Mouse (Mus musculus) liver, embryonic 13.5 days (tissue): ENCODE data around the gene Zfp644. TPM values are rescaled to one million over a fixed set of nuclear protein-coding genes. Genes with fewer than 3 reads are reported as not detected.

Source experiments
- ATAC-seq: fragments of 200-750 bp; cut with Nextera tagmentation; 2 replicates; pipeline ENCODE4 v1.8.0; 2017; ENCODE audit warnings: low read depth, mild to moderate bottlenecking, moderate number of reproducible peaks, moderate library complexity
- DNase-seq: peaks from one replicate; pipeline ENCODE4 v3.0.0; 2022
- H3K27ac ChIP-seq: fragments of 300-500 bp; sonication (generic); 2 replicates; pipeline ENCODE4 v1.5.1; 2015; ENCODE audit warnings: moderate library complexity, mild to moderate bottlenecking, inconsistent platforms
- H3K27me3 ChIP-seq: fragments of 300-500 bp; sonication (generic); 2 replicates; pipeline ENCODE4 v1.6.1; 2015; ENCODE audit warnings: mild to moderate bottlenecking, inconsistent platforms
- H3K36me3 ChIP-seq: fragments of 300-500 bp; sonication (generic); 2 replicates; pipeline ENCODE4 v1.6.1; 2015; ENCODE audit warnings: mild to moderate bottlenecking, inconsistent platforms
- H3K4me1 ChIP-seq: fragments of 300-500 bp; sonication (generic); replicated peaks from 2 replicates; pipeline ENCODE4 v1.6.1; 2015; ENCODE audit warnings: inconsistent platforms
- H3K4me2 ChIP-seq: fragments of 300-500 bp; sonication (generic); 2 replicates; pipeline ENCODE4 v1.6.1; 2015; ENCODE audit warnings: inconsistent platforms, mild to moderate bottlenecking, moderate library complexity
- H3K4me3 ChIP-seq: fragments of 300-500 bp; sonication (generic); replicated peaks from 2 replicates; pipeline ENCODE4 v1.5.1; 2015; ENCODE audit warnings: mild to moderate bottlenecking, inconsistent platforms
- H3K9ac ChIP-seq: fragments of 300-500 bp; sonication (generic); 2 replicates; pipeline ENCODE4 v1.6.1; 2015; ENCODE audit warnings: mild to moderate bottlenecking, inconsistent platforms
- H3K9me3 ChIP-seq: fragments of 300-500 bp; sonication (generic); replicated peaks from 2 replicates; pipeline ENCODE4 v1.6.1; 2016; ENCODE audit warnings: inconsistent platforms
- WGBS: fragments of 180-500 bp; shearing (Covaris S2); methylation state at CpG from one replicate; pipeline ENCODE4 v1.1.7; 2015; ENCODE audit not compliant: insufficient replicate concordance; 5-methylcytosine and 5-hydroxymethylcytosine counted together
- polyA plus RNA-seq: library from polyadenylated mRNA; unstranded; fragments of >200 nt; fragmentation: Nextera tagmentation; extraction: Ambion mirVana; gene quantifications from 2 replicates; pipeline ENCODE4 v1.2.1, GENCODE M21; 2015

The Zfp644 gene
- polyA plus RNA-seq, result 18.4 and 24.6 TPM in 2 replicates

GRCm38 (mm10) chr5:106696396-106697337 is at the start of gene Zfp644:
Gene Zfp644 (minus strand): TSS chr5:106697287.
- peaks cover 46% of the 10 kb centered on the region for H3K4me1 ChIP-seq
- peak within 1 kb of the TSS; percentile 95 for H3K27ac ChIP-seq
- H3K9me3 ChIP-seq, result no peaks in the 10 kb centered on the region
- peak within 1 kb of the TSS; percentile 93 for H3K4me3 ChIP-seq
- H3K4me2 ChIP-seq, result peak within 1 kb of the TSS; percentile 79
- DNase-seq (peak; percentile 78), ATAC-seq (peak; percentile 88)
- 2% methylated on average over 71 of the region's 71 CpGs for WGBS
- H3K36me3 ChIP-seq, result peaks cover 8% of the 10 kb centered on the region; the same call in 1 of the 2 replicates
- peak within 1 kb of the TSS; percentile 97 for H3K9ac ChIP-seq
- H3K27me3 ChIP-seq, result no peaks in the 10 kb centered on the region

GRCm38 (mm10) chr5:106739716-106740115 is 42.6 kb upstream of the Zfp644 start:
- DNase-seq (no peak), ATAC-seq (no peak)
- no peak overlapping the region for H3K4me2 ChIP-seq
- no peak overlapping the region for H3K4me3 ChIP-seq
- no peaks in the 10 kb centered on the region for H3K4me1 ChIP-seq
- no peak overlapping the region for H3K9ac ChIP-seq
- no peaks in the 10 kb centered on the region for H3K9me3 ChIP-seq
- no peak overlapping the region for H3K27ac ChIP-seq
- 56% methylated on average over 6 of the region's 6 CpGs for WGBS
- peaks cover 4% of the 10 kb centered on the region; the same call in 1 of the 2 replicates for H3K27me3 ChIP-seq
- no peaks in the 10 kb centered on the region for H3K36me3 ChIP-seq

GRCm38 (mm10) chr5:106723487-106723886 is 26.4 kb upstream of the Zfp644 start:
- no peaks in the 10 kb centered on the region for H3K27me3 ChIP-seq
- no peaks in the 10 kb centered on the region for H3K36me3 ChIP-seq
- DNase-seq (no peak), ATAC-seq (no peak)
- H3K9me3 ChIP-seq, result no peaks in the 10 kb centered on the region
- H3K4me1 ChIP-seq, result no peaks in the 10 kb centered on the region
- H3K4me2 ChIP-seq, result no peak overlapping the region
- WGBS, result 78% methylated on average over 3 of the region's 3 CpGs
- no peak overlapping the region for H3K4me3 ChIP-seq
- no peak overlapping the region for H3K9ac ChIP-seq
- H3K27ac ChIP-seq, result no peak overlapping the region

GRCm38 (mm10) chr5:106722771-106723170 is 25.7 kb upstream of the Zfp644 start:
- H3K36me3 ChIP-seq, result no peaks in the 10 kb centered on the region
- WGBS, result 50% methylated on average over 5 of the region's 5 CpGs
- H3K9ac ChIP-seq, result no peak overlapping the region
- no peak overlapping the region for H3K27ac ChIP-seq
- no peaks in the 10 kb centered on the region for H3K4me1 ChIP-seq
- no peak for DNase-seq
- ATAC-seq, result no peak
- no peak overlapping the region for H3K4me2 ChIP-seq
- no peak overlapping the region for H3K4me3 ChIP-seq
- H3K9me3 ChIP-seq, result no peaks in the 10 kb centered on the region
- H3K27me3 ChIP-seq, result no peaks in the 10 kb centered on the region

- peaks cover 63% of the 10 kb centered on the region for H3K4me1 ChIP-seq
- 0 out of 2 replicates have a peak overlapping the region, but pooled peaks have one; percentile 0 for H3K9ac ChIP-seq
- H3K4me2 ChIP-seq, result no peak overlapping the region
- H3K27me3 ChIP-seq, result no peaks in the 10 kb centered on the region
- no peak overlapping the region for H3K4me3 ChIP-seq
- no peaks in the 10 kb centered on the region for H3K9me3 ChIP-seq
- no peak for DNase-seq
- 68% methylated on average over 3 of the region's 3 CpGs for WGBS
- ATAC-seq, result no peak
- no peaks in the 10 kb centered on the region for H3K36me3 ChIP-seq
- H3K27ac ChIP-seq, result peak overlapping the region; percentile 89; the same call in 1 of the 2 replicates
These were observed 14.8 kb upstream of the Zfp644 start for GRCm38 (mm10) chr5:106711870-106712277.

GRCm38 (mm10) chr5:106711220-106711726 is 14.2 kb upstream of the Zfp644 start:
- Histone ChIP-seq H3K27me3 (no peaks in the 10 kb centered on the region), H3K4me2 (peak overlapping the region; percentile 49), H3K4me3 (no peak overlapping the region), H3K36me3 (no peaks in the 10 kb centered on the region), H3K4me1 (peaks cover 69% of the 10 kb centered on the region), H3K9me3 (no peaks in the 10 kb centered on the region), H3K27ac (peak overlapping the region; percentile 89), H3K9ac (peak overlapping the region; percentile 26; the same call in 1 of the 2 replicates)
- ATAC-seq (no peak), DNase-seq (no peak)
- WGBS, result 70% methylated on average over 5 of the region's 5 CpGs

- DNase-seq, result peak; percentile 64
These were observed 13.5 kb upstream of the Zfp644 start for GRCm38 (mm10) chr5:106710611-106711010.

GRCm38 (mm10) chr5:106710085-106710409 is 13.0 kb upstream of the Zfp644 start:
- H3K4me1 ChIP-seq, result peaks cover 82% of the 10 kb centered on the region
- peak overlapping the region; percentile 93 for H3K27ac ChIP-seq
- peak; percentile 52 for ATAC-seq
- WGBS, result 20% methylated on average over 2 of the region's 2 CpGs
- DNase-seq, result no peak
- H3K27me3 ChIP-seq, result no peaks in the 10 kb centered on the region
- H3K9me3 ChIP-seq, result no peaks in the 10 kb centered on the region
- peak overlapping the region; percentile 79 for H3K4me2 ChIP-seq
- H3K9ac ChIP-seq, result peak overlapping the region; percentile 71
- H3K36me3 ChIP-seq, result no peaks in the 10 kb centered on the region
- H3K4me3 ChIP-seq, result peak overlapping the region; percentile 48

More at GRCm38 (mm10) chr5:106710611-106711010, 13.5 kb upstream of the Zfp644 start:
- H3K36me3 ChIP-seq, result no peaks in the 10 kb centered on the region
- H3K4me2 ChIP-seq, result peak overlapping the region; percentile 49
- WGBS, result 39% methylated on average over 12 of the region's 12 CpGs
- peak overlapping the region; percentile 89 for H3K27ac ChIP-seq
- ATAC-seq, result peak; percentile 84
- peak overlapping the region; percentile 26; the same call in 1 of the 2 replicates for H3K9ac ChIP-seq
- H3K4me1 ChIP-seq, result peaks cover 76% of the 10 kb centered on the region
- no peaks in the 10 kb centered on the region for H3K9me3 ChIP-seq
- no peaks in the 10 kb centered on the region for H3K27me3 ChIP-seq
- peak overlapping the region; percentile 14 for H3K4me3 ChIP-seq

- H3K9ac ChIP-seq, result peak overlapping the region; percentile 71
- H3K36me3 ChIP-seq, result no peaks in the 10 kb centered on the region
- DNase-seq (peak; percentile 79), ATAC-seq (peak; percentile 88)
- peak overlapping the region; percentile 93 for H3K27ac ChIP-seq
- no peaks in the 10 kb centered on the region for H3K27me3 ChIP-seq
- H3K4me2 ChIP-seq, result peak overlapping the region; percentile 79
- WGBS, result 21% methylated on average over 11 of the region's 11 CpGs
- H3K4me3 ChIP-seq, result peak overlapping the region; percentile 48
- no peaks in the 10 kb centered on the region for H3K9me3 ChIP-seq
- H3K4me1 ChIP-seq, result peaks cover 84% of the 10 kb centered on the region
These were observed 12.4 kb upstream of the Zfp644 start for GRCm38 (mm10) chr5:106709388-106710084.

GRCm38 (mm10) chr5:106706363-106706762 is 9.3 kb upstream of the Zfp644 start:
- H3K27ac ChIP-seq, result peak overlapping the region; percentile 84
- no peaks in the 10 kb centered on the region for H3K9me3 ChIP-seq
- no peaks in the 10 kb centered on the region for H3K27me3 ChIP-seq
- H3K9ac ChIP-seq, result no peak overlapping the region
- no peak overlapping the region for H3K4me2 ChIP-seq
- no peaks in the 10 kb centered on the region for H3K36me3 ChIP-seq
- DNase-seq (no peak), ATAC-seq (no peak)
- peaks cover 70% of the 10 kb centered on the region for H3K4me1 ChIP-seq
- WGBS, result 43% methylated on average over 3 of the region's 3 CpGs
- H3K4me3 ChIP-seq, result no peak overlapping the region

GRCm38 (mm10) chr5:106705162-106705561 is 8.1 kb upstream of the Zfp644 start:
- Histone ChIP-seq H3K9me3 (no peaks in the 10 kb centered on the region), H3K27me3 (no peaks in the 10 kb centered on the region), H3K36me3 (no peaks in the 10 kb centered on the region), H3K9ac (peak overlapping the region; percentile 44; the same call in 1 of the 2 replicates), H3K4me2 (peak overlapping the region; percentile 58), H3K4me3 (no peak overlapping the region), H3K27ac (peak overlapping the region; percentile 84), H3K4me1 (peaks cover 64% of the 10 kb centered on the region)
- DNase-seq, result peak; percentile 68
- peak; percentile 81 for ATAC-seq
- whole genome bisulfite sequencing, result 23% methylated on average over 5 of the region's 5 CpGs
